Mouse (Mus musculus): ENCODE data around the gene Nfatc3. TPM values are rescaled to one million over a fixed set of nuclear protein-coding genes. Genes with fewer than 3 reads are reported as not detected.
"Not testable (repeated sequence)": the region's sequence is repeated elsewhere in the genome, so short reads cannot be mapped to it uniquely, and the experiment has no call there.

Gene Nfatc3
- 10 to 100 TPM; 22.0 to 29.4 TPM for total RNA-seq (2021)
- long read RNA-seq, experiment 1, full-length matches to known transcripts, result 3 of 7 reads
- long read RNA-seq, experiment 1, partial matches to known transcripts, result 1 of 7 reads
- long read RNA-seq, experiment 1, other reads (novel, unspliced or antisense), result 3 of 7 reads
- long read RNA-seq, experiment 2, full-length matches to known transcripts, result 3 of 7 reads
- long read RNA-seq, experiment 2, partial matches to known transcripts, result 1 of 7 reads
- long read RNA-seq, experiment 2, other reads (novel, unspliced or antisense), result 3 of 7 reads

- peak; percentile 97 to 98 for DNase-seq
- intact Hi-C loops (cut with DNase I), result no loop called here
Measured at GRCm38 (mm10) chr8:106058731-106059612, at the start of gene Nfatc3. Gene Nfatc3 (plus strand): TSS chr8:106058840.

DNA sequence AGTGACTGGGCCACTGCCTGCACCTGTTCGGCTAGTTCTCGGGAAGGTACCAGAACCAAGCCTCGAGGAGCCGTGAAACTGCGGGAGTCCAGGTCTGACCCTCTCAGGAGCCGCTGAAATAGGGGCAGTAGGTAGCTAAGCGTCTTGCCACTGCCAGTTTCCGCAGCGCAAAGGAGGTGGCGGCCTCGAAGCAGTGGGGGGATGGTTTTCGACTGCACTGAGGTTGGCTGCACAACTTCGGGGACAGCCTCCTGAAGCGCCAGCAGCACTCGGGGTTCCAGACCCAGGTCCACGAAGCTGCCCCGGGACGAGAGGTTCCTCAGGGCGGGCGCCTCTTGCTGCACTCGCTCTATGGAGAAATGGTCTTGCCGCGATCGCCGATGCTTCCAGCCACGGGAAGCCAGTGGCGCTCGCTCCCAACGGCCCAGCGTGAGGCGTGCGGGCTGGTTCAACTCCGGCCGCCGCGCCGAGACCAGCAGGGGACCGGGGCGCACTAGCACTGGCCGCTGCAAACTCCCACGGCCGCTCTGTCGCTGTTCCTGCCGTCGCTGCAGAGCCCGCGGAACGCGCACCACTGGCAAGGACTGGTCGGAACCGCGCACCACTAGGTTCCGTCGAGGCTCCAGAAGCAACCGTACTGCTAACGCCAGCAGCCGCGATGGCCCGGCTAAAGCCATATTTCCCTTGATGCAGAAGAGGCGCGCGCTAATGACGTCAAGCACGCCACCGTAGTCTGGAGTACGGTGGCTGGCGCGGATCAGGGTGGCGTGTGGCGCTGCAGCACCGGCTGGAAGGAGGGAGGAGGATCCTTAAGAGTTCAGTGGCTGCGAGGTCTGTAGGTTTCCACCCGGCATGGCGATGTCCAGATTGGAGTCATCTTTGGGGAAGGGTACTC lies 47.6 kb upstream of the Nfatc3 start:
- peak; percentile 91 to 94 for DNase-seq
- intact Hi-C loops (cut with DNase I), result loop anchor here (2.0 to 5.0 kb wide), 2 partner anchors 110 to 304 kb away; partner anchors contain the start of genes 4933405L10Rik, Enkd1 and Pskh1

GRCm38 (mm10) chr8:106011643-106011986 lies 47.0 kb upstream of the Nfatc3 start, which contains the start of gene Ddx28:
Gene Ddx28 (minus strand): TSS chr8:106011882.
- DNase-seq, result no peak
- intact Hi-C loops (cut with DNase I), result loop anchor here (2.0 to 5.0 kb wide), 2 partner anchors 111 to 304 kb away; partner anchors contain the start of genes 4933405L10Rik, Enkd1 and Pskh1

DNA sequence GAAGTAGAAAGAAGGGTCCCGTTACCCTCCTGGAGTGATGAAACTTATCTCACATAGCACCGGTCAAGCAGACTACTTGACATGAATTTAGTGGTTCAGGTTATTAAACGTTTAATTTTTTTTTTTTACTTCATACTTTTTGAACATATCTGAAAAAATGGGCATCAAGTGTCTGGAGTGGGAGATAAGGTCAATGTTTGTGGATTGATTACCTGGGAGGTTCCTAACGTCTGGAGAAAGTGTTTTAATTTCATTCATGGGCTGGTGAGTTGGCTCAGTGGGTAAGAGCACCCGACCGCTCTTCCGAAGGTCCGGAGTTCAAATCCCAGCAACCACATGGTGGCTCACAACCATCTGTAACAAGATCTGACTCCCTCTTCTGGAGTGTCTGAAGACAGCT lies 46.4 kb upstream of the Nfatc3 start:
- DNase-seq, result not testable (repeated sequence)
- intact Hi-C loops (cut with DNase I), result loop anchor here (5.0 kb wide), 1 partner anchor 305 kb away; the partner anchor contains the start of genes 4933405L10Rik and Enkd1

DNA sequence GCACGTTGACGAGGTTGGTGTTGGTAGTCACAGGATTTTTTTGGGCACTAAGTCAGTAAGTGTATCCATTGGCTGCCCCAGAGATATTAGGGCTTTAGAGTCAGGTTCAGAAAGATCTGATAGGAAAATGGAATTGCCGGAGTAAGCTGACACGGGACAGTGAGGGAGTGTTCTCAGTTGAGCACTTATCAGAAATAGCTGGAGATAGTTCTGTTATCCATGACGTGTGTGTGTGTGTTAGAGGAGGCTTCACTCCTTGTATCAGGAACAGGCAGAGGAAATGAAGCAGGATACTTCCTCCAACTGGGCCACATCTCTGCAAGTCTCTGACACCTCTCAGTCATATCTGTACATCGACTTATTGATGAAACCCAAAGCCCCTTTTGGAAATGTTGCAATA lies 42.4 kb upstream of the Nfatc3 start:
- DNase-seq, result no peak
- intact Hi-C loops (cut with DNase I), result no loop called here

- no peak for DNase-seq
- intact Hi-C loops (cut with DNase I), result no loop called here
Measured at GRCm38 (mm10) chr8:106017130-106017529, 41.5 kb upstream of the Nfatc3 start.

- intact Hi-C loops (cut with DNase I), result no loop called here
- no peak for DNase-seq
Measured at GRCm38 (mm10) chr8:106018039-106018438, 40.6 kb upstream of the Nfatc3 start.

DNA sequence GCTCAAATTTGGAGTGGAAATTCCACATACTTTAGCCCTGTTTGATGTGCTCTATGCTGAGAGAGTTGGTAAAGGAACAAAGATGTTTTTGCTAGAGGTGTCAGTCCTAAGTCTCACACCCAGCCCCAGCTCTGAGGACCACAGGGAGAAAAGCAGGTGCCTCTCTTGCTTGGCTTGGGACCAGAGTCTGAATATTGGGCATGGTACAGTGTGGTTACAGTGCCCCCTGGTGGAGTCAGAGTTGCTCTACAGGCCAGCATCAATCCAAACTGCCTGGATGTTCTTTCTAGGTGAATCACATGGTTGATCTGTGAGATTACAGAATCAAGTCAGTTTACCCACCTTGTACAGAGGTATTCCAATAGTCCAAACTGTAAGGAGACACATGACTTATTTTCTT lies 36.2 kb upstream of the Nfatc3 start:
- intact Hi-C loops (cut with DNase I), result loop anchor here (1.0 to 5.0 kb wide), 3 partner anchors 31 to 310 kb away; partner anchors contain the start of gene Dus2
- DNase-seq, result peak; percentile 77 to 85

DNA sequence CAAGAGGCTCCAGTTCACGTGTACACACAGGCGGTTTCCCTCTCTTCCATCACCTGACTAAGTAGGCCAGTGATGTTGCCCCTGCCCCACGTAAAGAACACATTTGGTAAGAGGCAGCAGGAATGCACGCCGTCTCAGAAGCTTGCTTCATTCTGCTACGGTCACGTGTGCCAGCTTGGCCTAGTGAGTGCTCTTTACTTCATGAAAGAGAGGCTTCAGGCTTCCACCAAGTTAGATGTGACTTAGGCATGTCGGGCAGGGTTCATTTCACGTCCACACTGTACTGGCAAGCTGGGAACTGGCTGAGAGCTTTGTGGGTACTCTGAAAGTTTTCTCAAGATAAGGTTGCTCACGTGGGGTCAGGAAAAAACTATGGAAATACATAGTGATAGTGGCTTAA lies 19.9 kb upstream of the Nfatc3 start:
- DNase-seq, result no peak
- intact Hi-C loops (cut with DNase I), result no loop called here

- intact Hi-C loops (cut with DNase I), result no loop called here
- DNase-seq, result no peak
Measured at GRCm38 (mm10) chr8:106039605-106040004, 19.0 kb upstream of the Nfatc3 start.

GRCm38 (mm10) chr8:106040218-106040617 lies 18.4 kb upstream of the Nfatc3 start:
- no peak for DNase-seq
- intact Hi-C loops (cut with DNase I), result no loop called here

- DNase-seq, result no peak
- intact Hi-C loops (cut with DNase I), result no loop called here
Measured at GRCm38 (mm10) chr8:106043055-106043454, 15.6 kb upstream of the Nfatc3 start.

- peak; percentile 56 to 71 for DNase-seq
- intact Hi-C loops (cut with DNase I), result no loop called here
Measured at GRCm38 (mm10) chr8:106044151-106044550, 14.5 kb upstream of the Nfatc3 start.

DNA sequence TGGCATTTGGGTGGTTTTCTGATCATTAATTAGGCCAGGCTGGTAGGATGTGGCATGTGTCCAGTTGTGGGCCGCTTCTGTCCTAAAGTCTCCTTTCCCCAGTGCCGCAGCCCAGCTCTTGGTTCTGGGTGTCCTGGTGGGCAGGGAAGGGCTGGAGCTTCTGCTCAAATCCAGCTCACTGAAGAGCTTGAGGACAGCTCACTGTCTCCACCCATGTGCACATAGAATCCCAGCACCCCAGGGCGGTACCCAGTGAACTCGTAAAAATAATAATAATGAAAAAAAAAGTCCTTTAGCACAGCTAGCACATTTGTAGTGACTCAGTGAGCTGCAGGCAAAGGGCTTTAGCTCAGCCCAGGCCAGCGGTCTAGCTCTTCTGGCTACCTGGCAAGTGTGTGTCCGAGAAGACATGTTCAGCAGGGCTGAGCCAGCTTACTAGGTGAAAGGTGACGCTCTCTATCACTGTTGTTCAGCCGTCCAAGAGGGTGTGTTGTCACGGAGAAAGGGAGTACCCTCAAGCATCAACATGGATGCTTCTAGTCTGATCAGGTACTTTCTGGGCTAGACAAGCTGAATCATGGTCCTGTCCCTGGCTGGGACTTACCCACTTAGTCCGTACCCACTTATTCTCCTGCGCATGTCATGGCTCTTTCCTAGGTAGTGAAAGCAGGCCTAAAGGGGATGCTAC lies 11.6 kb upstream of the Nfatc3 start:
- intact Hi-C loops (cut with DNase I), result no loop called here

DNA sequence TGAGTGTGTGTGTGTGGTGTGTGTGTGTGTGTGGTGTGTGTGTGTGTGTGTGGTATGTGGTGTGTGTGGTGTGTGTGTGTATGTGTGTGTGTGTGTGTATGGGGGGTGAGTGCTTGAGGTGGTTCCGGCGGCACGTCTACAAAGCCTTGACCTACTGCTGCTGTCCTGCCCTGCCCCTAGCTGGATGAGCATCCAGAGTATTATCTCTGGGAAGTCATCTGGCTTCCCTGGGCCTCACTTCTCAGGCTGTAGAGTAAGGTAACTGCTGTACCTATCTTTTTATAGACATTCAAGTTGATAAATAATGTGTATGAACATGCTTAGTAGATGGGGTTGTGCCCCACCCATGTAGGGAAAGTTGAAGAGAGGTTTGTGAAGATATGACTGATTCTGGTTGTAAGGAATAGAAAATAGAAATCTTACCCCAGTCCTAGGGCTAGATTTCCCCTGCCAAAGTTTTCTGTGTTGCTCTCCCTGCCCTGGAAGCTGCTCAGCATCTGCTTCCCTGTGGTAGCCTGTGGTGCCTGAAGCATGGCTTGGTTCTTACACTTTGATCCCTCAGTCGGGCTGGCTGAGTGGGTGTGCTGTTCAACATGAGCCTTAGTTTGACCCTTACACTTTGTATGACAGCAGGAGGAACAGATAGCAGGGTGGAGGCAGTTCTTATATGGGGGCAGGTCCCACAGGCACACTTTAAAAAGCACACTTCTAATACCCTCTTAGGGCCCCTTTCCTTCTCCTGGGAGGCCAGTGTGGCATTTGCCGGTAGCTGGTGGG lies 10.6 kb upstream of the Nfatc3 start:
- intact Hi-C loops (cut with DNase I), result no loop called here
- no peak for DNase-seq

More for the DNA sequence above, 11.6 kb upstream of the Nfatc3 start:
- no peak for DNase-seq

DNA sequence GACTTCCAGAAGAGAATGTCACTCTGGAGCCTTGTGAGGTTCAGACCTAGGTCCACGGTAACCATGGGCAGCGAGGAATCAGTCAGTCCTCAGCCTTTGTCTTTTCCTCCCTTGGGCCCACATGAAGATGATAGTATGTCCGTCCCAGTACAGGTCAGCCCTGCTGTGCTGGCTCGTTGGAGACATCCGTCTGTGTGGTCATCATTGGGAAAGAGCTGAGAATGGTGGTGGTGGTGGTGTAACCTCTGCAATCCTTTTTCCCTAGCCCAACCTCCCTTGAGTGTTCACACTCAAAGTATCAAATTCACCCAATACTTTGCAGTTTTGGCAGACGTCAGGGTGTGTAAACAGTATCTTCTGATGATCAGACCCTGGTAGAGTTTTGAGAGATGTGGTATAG lies 8.8 kb upstream of the Nfatc3 start:
- intact Hi-C loops (cut with DNase I), result no loop called here
- DNase-seq, result no peak

GRCm38 (mm10) chr8:106051068-106051467 lies 7.6 kb upstream of the Nfatc3 start:
- intact Hi-C loops (cut with DNase I), result no loop called here
- DNase-seq, result no peak

DNA sequence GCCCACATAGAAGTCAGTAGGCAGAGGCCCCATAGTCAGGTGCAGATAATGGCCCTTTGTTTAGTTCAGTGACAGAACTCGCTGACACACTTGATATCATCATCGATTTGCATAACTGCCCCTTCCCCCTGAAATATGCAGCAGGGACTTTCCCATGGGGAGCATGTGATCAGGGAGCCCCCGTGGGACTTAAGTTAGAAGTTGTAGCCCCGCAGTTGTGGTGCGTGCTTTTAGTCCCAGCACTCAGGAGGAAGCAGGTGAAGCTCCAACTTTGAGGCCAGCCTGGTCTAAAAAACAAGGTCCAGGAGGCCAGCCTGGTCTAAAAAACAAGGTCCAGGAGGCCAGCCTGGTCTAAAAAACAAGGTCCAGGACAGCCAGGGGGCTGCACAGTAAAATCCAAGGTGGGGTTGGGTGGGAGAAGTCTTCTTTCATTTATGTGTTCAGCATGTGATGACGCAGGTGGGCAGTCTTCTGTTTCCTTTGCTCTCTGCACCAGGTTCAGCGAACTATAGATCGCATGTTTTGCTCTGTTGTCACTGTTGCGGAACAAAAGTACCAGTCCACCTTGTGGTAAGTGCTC lies 6.0 kb upstream of the Nfatc3 start:
- intact Hi-C loops (cut with DNase I), result no loop called here
- no peak for DNase-seq

All from heart, postnatal 14 days (tissue).